In the genomic region with DNA sequence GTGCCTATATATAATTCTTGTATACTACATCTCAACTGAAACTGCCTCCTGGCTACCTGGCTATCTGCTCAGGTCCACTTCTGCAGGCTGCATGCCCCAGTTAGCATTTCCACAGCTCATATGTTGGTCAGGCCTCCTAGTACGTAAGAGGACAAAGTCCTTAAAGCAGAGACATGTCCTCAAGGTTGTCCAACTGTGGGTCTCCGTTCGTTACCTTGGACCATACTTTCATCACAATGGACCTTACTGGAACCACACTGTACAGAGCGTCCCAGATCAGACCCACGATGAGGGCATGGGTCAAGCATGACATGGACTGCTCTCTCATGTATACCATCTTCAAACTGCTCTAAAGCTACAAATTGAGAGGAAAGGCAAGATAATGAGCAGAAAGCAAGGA, we compare ENCODE assay signal across 27 mouse cellular contexts. TPM values are rescaled to one million over a fixed set of nuclear protein-coding genes. Genes with fewer than 3 reads are reported as not detected.
DNase-seq lines count a peak whose midpoint lies in the region; ATAC-seq and TF ChIP-seq lines count a peak whose summit lies in the region.
"Had no signal": no experiment of that assay in that cellular context is flagged by ENCODE, and none has a peak within 500 bp of the region (broad histone marks: within the 10 kb centered on the region; RNA-seq: fewer than 3 reads in every experiment).

No protein-coding gene starts in this region.

- WGBS in hindbrain, embryonic 13.5 days, result 93% methylated on average over 5 of the region's 5 CpGs
- WGBS in hindbrain, embryonic 10.5 days, result 93% methylated on average over 5 of the region's 5 CpGs
- 22% methylated on average over 5 of the region's 5 CpGs for WGBS in liver, adult 2 months
- WGBS in liver, embryonic 12.5 days (ENCODE audit: insufficient replicate concordance), result 76% methylated on average over 5 of the region's 5 CpGs
- WGBS in neural tube, embryonic 13.5 days, result 87% methylated on average over 5 of the region's 5 CpGs
- 91% methylated on average over 5 of the region's 5 CpGs for WGBS in neural tube, embryonic 15.5 days

- TF ChIP-seq CTCF in liver, adult 2 months (IDR thresholded peaks at IDR 0.05; ENCODE audit: low read depth, low read length), result no peak

- ATAC-seq in hindbrain, embryonic 13.5 days (ENCODE audit: low FRiP score), result no peak
- ATAC-seq in liver, embryonic 12.5 days, result no peak
- no peak for ATAC-seq in neural tube, embryonic 13.5 days (ENCODE audit: low read depth)
- no peak for ATAC-seq in neural tube, embryonic 15.5 days (ENCODE audit: low FRiP score)
- ATAC-seq: activated CD4-positive, CD25-positive, alpha-beta regulatory T cell, adult 4 months; CD4-positive, CD25-positive, alpha-beta regulatory T cell, adult 4 months; forebrain, embryonic 14.5 days; forebrain, embryonic 16.5 days; Patski had no signal

- H3K27me3 ChIP-seq in hindbrain, embryonic 13.5 days, result no peaks in the 10 kb centered on the region
- H3K27me3 ChIP-seq in hindbrain, embryonic 10.5 days (ENCODE audit: insufficient read depth, poor library complexity, severe bottlenecking), result no peaks in the 10 kb centered on the region
- no peaks in the 10 kb centered on the region for H3K27me3 ChIP-seq in liver, adult 2 months (ENCODE audit: control insufficient read depth, insufficient read depth, low read length)
- H3K27me3 ChIP-seq in liver, embryonic 12.5 days (replicated peaks), result 0 out of 2 replicates have a peak, but pooled peaks cover 4% of the 10 kb centered on the region
- H3K27me3 ChIP-seq in neural tube, embryonic 13.5 days, result no peaks in the 10 kb centered on the region
- 0 out of 2 replicates have a peak, but pooled peaks cover 6% of the 10 kb centered on the region for H3K27me3 ChIP-seq in neural tube, embryonic 15.5 days (replicated peaks)
- H3K27me3 ChIP-seq: CH12.LX; embryonic facial prominence, embryonic 13.5 days; embryonic facial prominence, embryonic 15.5 days; Patski had no signal

- H3K4me2 ChIP-seq in hindbrain, embryonic 13.5 days, result no peak overlapping the region
- H3K4me2 ChIP-seq in liver, embryonic 12.5 days, result no peak overlapping the region
- no peak overlapping the region for H3K4me2 ChIP-seq in neural tube, embryonic 13.5 days
- no peak overlapping the region for H3K4me2 ChIP-seq in neural tube, embryonic 15.5 days
- H3K4me2 ChIP-seq: embryonic facial prominence, embryonic 13.5 days; embryonic facial prominence, embryonic 15.5 days; forebrain, embryonic 12.5 days had no signal

- peaks cover 25% of the 10 kb centered on the region; the same call in 1 of the 2 replicates for H3K79me2 ChIP-seq in liver, adult 2 months (ENCODE audit: control insufficient read depth, insufficient read depth, low read length)

- TF ChIP-seq POLR2A in liver, adult 2 months (IDR thresholded peaks at IDR 0.05; ENCODE audit: extremely low read depth, insufficient read depth, low read length), result no peak

- H3K36me3 ChIP-seq in hindbrain, embryonic 13.5 days, result no peaks in the 10 kb centered on the region
- no peaks in the 10 kb centered on the region for H3K36me3 ChIP-seq in hindbrain, embryonic 10.5 days
- H3K36me3 ChIP-seq in liver, adult 2 months (ENCODE audit: control insufficient read depth, insufficient read depth, low read length), result no peaks in the 10 kb centered on the region
- H3K36me3 ChIP-seq in liver, embryonic 12.5 days, result no peaks in the 10 kb centered on the region
- H3K36me3 ChIP-seq in neural tube, embryonic 13.5 days, result no peaks in the 10 kb centered on the region
- H3K36me3 ChIP-seq in neural tube, embryonic 15.5 days, result no peaks in the 10 kb centered on the region
- H3K36me3 ChIP-seq: embryonic facial prominence, embryonic 13.5 days; embryonic facial prominence, embryonic 15.5 days; forebrain, embryonic 10.5 days; forebrain, embryonic 12.5 days; G1E had no signal

- no peaks in the 10 kb centered on the region for H3K9me3 ChIP-seq in hindbrain, embryonic 13.5 days
- H3K9me3 ChIP-seq in hindbrain, embryonic 10.5 days, result no peaks in the 10 kb centered on the region
- no peaks in the 10 kb centered on the region for H3K9me3 ChIP-seq in liver, embryonic 12.5 days (replicated peaks)
- no peaks in the 10 kb centered on the region for H3K9me3 ChIP-seq in neural tube, embryonic 13.5 days
- no peaks in the 10 kb centered on the region for H3K9me3 ChIP-seq in neural tube, embryonic 15.5 days (replicated peaks)
- H3K9me3 ChIP-seq: embryonic facial prominence, embryonic 13.5 days; embryonic facial prominence, embryonic 15.5 days; forebrain, embryonic 10.5 days; forebrain, embryonic 12.5 days; G1E had no signal

- peaks cover 16% of the 10 kb centered on the region for H3K4me1 ChIP-seq in hindbrain, embryonic 13.5 days (replicated peaks)
- H3K4me1 ChIP-seq in hindbrain, embryonic 10.5 days (replicated peaks), result no peaks in the 10 kb centered on the region; the same call in 1 of the 2 replicates
- H3K4me1 ChIP-seq in liver, adult 2 months (ENCODE audit: control insufficient read depth, insufficient read depth, low read length), result peaks cover 6% of the 10 kb centered on the region
- H3K4me1 ChIP-seq in liver, embryonic 12.5 days, result no peaks in the 10 kb centered on the region
- peaks cover 27% of the 10 kb centered on the region for H3K4me1 ChIP-seq in neural tube, embryonic 13.5 days (replicated peaks)
- H3K4me1 ChIP-seq in neural tube, embryonic 15.5 days, result peaks cover 27% of the 10 kb centered on the region
- H3K4me1 ChIP-seq: embryonic facial prominence, embryonic 15.5 days had no signal

- peak overlapping the region; percentile 41; the same call in 1 of the 2 replicates for H3K27ac ChIP-seq in hindbrain, embryonic 13.5 days
- H3K27ac ChIP-seq in hindbrain, embryonic 10.5 days, result no peak overlapping the region
- peak overlapping the region; percentile 88 for H3K27ac ChIP-seq in liver, adult 2 months (replicated peaks; ENCODE audit: insufficient read depth, low read depth, low read length)
- no peak overlapping the region for H3K27ac ChIP-seq in liver, embryonic 12.5 days
- H3K27ac ChIP-seq in neural tube, embryonic 13.5 days (replicated peaks), result peak overlapping the region; percentile 39
- no peak overlapping the region; the same call in 1 of the 2 replicates for H3K27ac ChIP-seq in neural tube, embryonic 15.5 days (replicated peaks)
- H3K27ac ChIP-seq: embryonic facial prominence, embryonic 13.5 days; embryonic facial prominence, embryonic 15.5 days; forebrain, embryonic 10.5 days; forebrain, embryonic 12.5 days had no signal

- no peak for DNase-seq in hindbrain, embryonic 10.5 days (ENCODE audit: low spot score)
- DNase-seq in liver, adult 2 months (ENCODE audit: extremely low read depth, low read depth, low spot score), result peak; percentile 95
- DNase-seq: adrenal gland, adult 8-10 months; adrenal gland, postnatal 14 days; adrenal gland, postnatal 36 days; B cell, adult 2 months; cerebellum, adult 11-12 months; cerebellum, adult 2 months; cerebellum, adult 9-10 months; cerebellum, postnatal 10 days; cerebellum, postnatal 25 days had no signal

- H3K4me3 ChIP-seq in hindbrain, embryonic 13.5 days, result no peak overlapping the region
- H3K4me3 ChIP-seq in hindbrain, embryonic 10.5 days, result no peak overlapping the region
- no peak overlapping the region for H3K4me3 ChIP-seq in liver, adult 2 months (ENCODE audit: insufficient read depth, low read depth, low read length)
- no peak overlapping the region for H3K4me3 ChIP-seq in liver, embryonic 12.5 days
- no peak overlapping the region for H3K4me3 ChIP-seq in neural tube, embryonic 13.5 days
- H3K4me3 ChIP-seq in neural tube, embryonic 15.5 days (replicated peaks), result no peak overlapping the region
- H3K4me3 ChIP-seq: embryonic facial prominence, embryonic 13.5 days; embryonic facial prominence, embryonic 15.5 days; erythroblast, embryonic 14.5 days; forebrain, embryonic 10.5 days; forebrain, embryonic 12.5 days had no signal

- H3K9ac ChIP-seq in hindbrain, embryonic 13.5 days, result no peak overlapping the region
- H3K9ac ChIP-seq in liver, adult 2 months (ENCODE audit: low read depth, low read length), result no peak overlapping the region
- H3K9ac ChIP-seq in liver, embryonic 12.5 days, result no peak overlapping the region
- H3K9ac ChIP-seq in neural tube, embryonic 13.5 days, result no peak overlapping the region
- no peak overlapping the region for H3K9ac ChIP-seq in neural tube, embryonic 15.5 days (replicated peaks)
- H3K9ac ChIP-seq: embryonic facial prominence, embryonic 13.5 days; embryonic facial prominence, embryonic 15.5 days; forebrain, embryonic 12.5 days had no signal

RNA-seq across cellular contexts. Expression of gene Vgll4, which starts 16.2 kb away (rescaled TPM):
- polyA plus RNA-seq in hindbrain, embryonic 13.5 days (2015; fragmentation: Nextera tagmentation; extraction: Ambion mirVana), result 62.4 and 65.9 TPM in 2 replicates
- polyA plus RNA-seq in hindbrain, embryonic 10.5 days (2016; fragmentation: Nextera tagmentation; extraction: Ambion mirVana), result 73.3 and 86.6 TPM in 2 replicates
- total RNA-seq in liver, adult 2 months (2014; rRNA removed), result 24.3 and 31.0 TPM in 2 replicates
- polyA plus RNA-seq in liver, adult 2 months (2012; rRNA removed), result 32.1 and 44.5 TPM in 2 replicates
- polyA plus RNA-seq in liver, embryonic 12.5 days (2016; fragmentation: Nextera tagmentation; extraction: Ambion mirVana), result 19.3 and 20.6 TPM in 2 replicates
- polyA plus RNA-seq in neural tube, embryonic 13.5 days (2015; fragmentation: Nextera tagmentation; extraction: Ambion mirVana), result 60.6 and 65.2 TPM in 2 replicates
- 51.4 and 64.5 TPM in 2 replicates for polyA plus RNA-seq in neural tube, embryonic 15.5 days (2015; fragmentation: Nextera tagmentation; extraction: Ambion mirVana)

Comparison
In these comparisons a context has a peak if more than half of its experiments do, and no peak if none do; other contexts are left out.
1. H3K27ac ChIP-seq: peak in hindbrain, embryonic 13.5 days (single experiment), liver, adult 2 months (single experiment) and neural tube, embryonic 13.5 days (single experiment); none in hindbrain, embryonic 10.5 days (single experiment), liver, embryonic 12.5 days (single experiment) and neural tube, embryonic 15.5 days (single experiment).